Mouse (Mus musculus) midbrain, embryonic 11.5 days (tissue): ENCODE measurements around the gene Gch1. TPM values are rescaled to one million over a fixed set of nuclear protein-coding genes. Genes with fewer than 3 reads are reported as not detected.

Experiments used
- ATAC-seq: fragments of 200-750 bp; cut with Nextera tagmentation; 2 replicates; pipeline ENCODE4 v1.8.0; 2017; ENCODE audit warnings: moderate TSS enrichment, moderate library complexity; ENCODE audit not compliant: low FRiP score
- DNase-seq: peaks from one replicate; pipeline ENCODE4 v3.0.0; 2015; ENCODE audit warnings: low spot score; ENCODE audit errors: missing footprints
- H3K27ac ChIP-seq: fragments of 300-500 bp; sonication (generic); 2 replicates; pipeline ENCODE4 v1.5.1; 2014; ENCODE audit warnings: low read depth, low read length
- H3K27me3 ChIP-seq: fragments of 300-500 bp; sonication (generic); 2 replicates; pipeline ENCODE4 v1.6.1; 2014; ENCODE audit warnings: mild to moderate bottlenecking, low read length, moderate library complexity, mixed read lengths; ENCODE audit not compliant: control insufficient read depth, insufficient read depth
- H3K36me3 ChIP-seq: fragments of 300-500 bp; sonication (generic); 2 replicates; pipeline ENCODE4 v1.6.1; 2014; ENCODE audit warnings: mild to moderate bottlenecking, low read length, moderate library complexity, mixed read lengths; ENCODE audit not compliant: control insufficient read depth, insufficient read depth
- H3K4me1 ChIP-seq: fragments of 300-500 bp; sonication (generic); 2 replicates; pipeline ENCODE4 v1.6.1; 2014; ENCODE audit warnings: low read length; ENCODE audit not compliant: control insufficient read depth, insufficient read depth
- H3K4me2 ChIP-seq: fragments of 300-500 bp; sonication (generic); 2 replicates; pipeline ENCODE4 v1.6.1; 2014; ENCODE audit warnings: mild to moderate bottlenecking, moderate library complexity
- H3K4me3 ChIP-seq: fragments of 300-500 bp; sonication (generic); 2 replicates; pipeline ENCODE4 v1.5.1; 2014; ENCODE audit warnings: low read depth, low read length
- H3K9ac ChIP-seq: fragments of 300-500 bp; sonication (generic); 2 replicates; pipeline ENCODE4 v1.6.1; 2014; ENCODE audit warnings: low read length
- H3K9me3 ChIP-seq: fragments of 300-500 bp; sonication (generic); 2 replicates; pipeline ENCODE4 v1.6.1; 2016; ENCODE audit warnings: low read length; ENCODE audit not compliant: control insufficient read depth
- WGBS: fragments of 180-500 bp; shearing (Covaris S2); extraction: QIAGEN DNeasy Blood & Tissue Kit; methylation state at CpG from one replicate; pipeline ENCODE4 v1.1.7; 2014; 5-methylcytosine and 5-hydroxymethylcytosine counted together
- polyA plus RNA-seq: library from polyadenylated mRNA; unstranded; fragments of >200 nt; fragmentation: Nextera tagmentation; extraction: Ambion mirVana; gene quantifications from 2 replicates; pipeline ENCODE4 v1.2.1, GENCODE M21; 2014

Gch1 gene
- polyA plus RNA-seq, 1 experiment from 2014 or later, result 2.9 TPM

- no peak overlapping the region for H3K9ac ChIP-seq
- H3K36me3 ChIP-seq, result no peaks in the 10 kb centered on the region
- H3K27ac ChIP-seq, result no peak overlapping the region
- H3K27me3 ChIP-seq, result no peaks in the 10 kb centered on the region
- ATAC-seq, result no peak
- 91% methylated on average over 5 of the region's 5 CpGs for WGBS
- H3K4me2 ChIP-seq, result no peak overlapping the region
- no peaks in the 10 kb centered on the region for H3K9me3 ChIP-seq
- H3K4me1 ChIP-seq, result no peaks in the 10 kb centered on the region
- DNase-seq, result no peak
- no peak overlapping the region for H3K4me3 ChIP-seq
Measured at GRCm38 (mm10) chr14:47176226-47176625, 13.0 kb downstream of the Gch1 start.

GRCm38 (mm10) chr14:47175136-47175535 lies 14.1 kb downstream of the Gch1 start:
- no peaks in the 10 kb centered on the region for H3K9me3 ChIP-seq
- no peak overlapping the region for H3K9ac ChIP-seq
- no peaks in the 10 kb centered on the region for H3K27me3 ChIP-seq
- WGBS, result 83% methylated on average over 5 of the region's 5 CpGs
- ATAC-seq (no peak), DNase-seq (no peak)
- H3K27ac ChIP-seq, result no peak overlapping the region
- no peaks in the 10 kb centered on the region for H3K36me3 ChIP-seq
- no peak overlapping the region for H3K4me2 ChIP-seq
- no peaks in the 10 kb centered on the region for H3K4me1 ChIP-seq
- H3K4me3 ChIP-seq, result no peak overlapping the region

- ATAC-seq (no peak), DNase-seq (no peak)
- WGBS, result 75% methylated on average over 5 of the region's 5 CpGs
- Histone ChIP-seq H3K27ac (no peak overlapping the region), H3K27me3 (no peaks in the 10 kb centered on the region), H3K9ac (no peak overlapping the region), H3K36me3 (no peaks in the 10 kb centered on the region), H3K4me3 (no peak overlapping the region), H3K9me3 (no peaks in the 10 kb centered on the region), H3K4me2 (no peak overlapping the region), H3K4me1 (no peaks in the 10 kb centered on the region)
Measured at GRCm38 (mm10) chr14:47172073-47172472, 17.1 kb downstream of the Gch1 start.

GRCm38 (mm10) chr14:47170499-47171109 lies 18.6 kb downstream of the Gch1 start:
- no peak overlapping the region for H3K4me3 ChIP-seq
- H3K4me2 ChIP-seq, result no peak overlapping the region
- H3K36me3 ChIP-seq, result no peaks in the 10 kb centered on the region
- H3K9me3 ChIP-seq, result no peaks in the 10 kb centered on the region
- no peaks in the 10 kb centered on the region for H3K4me1 ChIP-seq
- no peak overlapping the region for H3K27ac ChIP-seq
- H3K27me3 ChIP-seq, result no peaks in the 10 kb centered on the region
- no peak overlapping the region for H3K9ac ChIP-seq
- 70% methylated on average over 3 of the region's 3 CpGs for WGBS
- ATAC-seq (no peak), DNase-seq (no peak)

DNA sequence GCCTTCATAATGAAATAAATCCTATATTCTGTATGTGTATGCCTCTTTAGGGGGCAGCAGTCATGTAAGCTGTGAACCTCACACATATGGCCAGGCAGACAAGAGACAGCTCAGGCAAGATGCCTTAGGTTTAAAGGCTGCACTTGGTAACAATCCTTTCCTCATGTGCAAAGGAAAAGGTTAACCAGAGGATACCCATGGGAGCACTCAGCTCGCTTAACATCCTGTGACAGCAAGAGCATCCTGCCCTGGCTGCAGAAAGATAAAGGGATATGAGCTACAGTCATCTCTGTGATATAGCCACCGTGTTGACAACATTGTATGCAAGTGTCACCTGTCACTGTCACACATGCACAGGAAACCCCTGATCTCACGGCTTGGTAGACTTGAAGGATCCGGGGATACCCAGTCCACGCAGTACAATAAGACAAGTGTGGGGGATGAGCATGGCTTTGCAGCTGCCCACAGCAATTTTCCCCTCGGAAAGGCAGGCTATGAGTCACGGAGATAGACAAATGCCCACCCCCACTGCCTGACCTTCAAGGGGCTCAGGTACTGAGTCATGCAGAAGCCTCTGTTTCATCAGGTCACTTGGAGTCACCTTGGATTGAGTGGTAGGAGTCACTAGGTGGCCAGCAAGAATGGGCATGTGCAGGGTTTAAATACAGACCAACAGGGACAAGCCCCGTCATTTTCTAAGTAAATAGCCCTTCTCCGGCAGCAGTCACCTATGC lies 19.4 kb downstream of the Gch1 start:
- no peaks in the 10 kb centered on the region for H3K9me3 ChIP-seq
- ATAC-seq (no peak), DNase-seq (no peak)
- H3K4me1 ChIP-seq, result no peaks in the 10 kb centered on the region
- H3K9ac ChIP-seq, result no peak overlapping the region
- WGBS, result 84% methylated on average over 9 of the region's 9 CpGs
- H3K4me2 ChIP-seq, result no peak overlapping the region
- H3K27me3 ChIP-seq, result no peaks in the 10 kb centered on the region
- H3K4me3 ChIP-seq, result no peak overlapping the region
- no peak overlapping the region for H3K27ac ChIP-seq
- no peaks in the 10 kb centered on the region for H3K36me3 ChIP-seq

DNA sequence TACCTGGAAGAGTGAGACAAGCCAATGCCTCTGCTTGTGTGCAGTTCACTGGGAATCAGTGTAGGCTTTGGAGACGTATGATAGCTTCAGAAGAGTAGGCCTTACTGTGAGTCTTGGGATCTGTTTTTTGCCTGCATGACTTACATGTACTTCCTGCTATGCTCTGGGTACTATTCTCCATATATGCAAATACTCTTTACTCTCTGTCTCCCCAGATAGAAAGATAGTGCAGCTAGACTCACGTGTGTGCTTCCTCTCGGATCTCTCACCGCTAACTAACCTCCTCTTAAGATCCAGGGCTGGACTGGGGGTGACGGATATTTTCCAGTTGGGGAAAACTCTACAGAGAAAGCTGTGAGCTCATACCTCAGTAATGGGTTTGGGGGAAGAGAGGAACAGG lies 23.5 kb downstream of the Gch1 start:
- H3K27me3 ChIP-seq, result no peaks in the 10 kb centered on the region
- no peak overlapping the region for H3K4me2 ChIP-seq
- H3K4me1 ChIP-seq, result no peaks in the 10 kb centered on the region
- H3K9me3 ChIP-seq, result no peaks in the 10 kb centered on the region
- no peaks in the 10 kb centered on the region for H3K36me3 ChIP-seq
- no peak for DNase-seq
- H3K9ac ChIP-seq, result no peak overlapping the region
- ATAC-seq, result no peak
- 90% methylated on average over 5 of the region's 5 CpGs for WGBS
- no peak overlapping the region for H3K27ac ChIP-seq
- H3K4me3 ChIP-seq, result no peak overlapping the region

DNA sequence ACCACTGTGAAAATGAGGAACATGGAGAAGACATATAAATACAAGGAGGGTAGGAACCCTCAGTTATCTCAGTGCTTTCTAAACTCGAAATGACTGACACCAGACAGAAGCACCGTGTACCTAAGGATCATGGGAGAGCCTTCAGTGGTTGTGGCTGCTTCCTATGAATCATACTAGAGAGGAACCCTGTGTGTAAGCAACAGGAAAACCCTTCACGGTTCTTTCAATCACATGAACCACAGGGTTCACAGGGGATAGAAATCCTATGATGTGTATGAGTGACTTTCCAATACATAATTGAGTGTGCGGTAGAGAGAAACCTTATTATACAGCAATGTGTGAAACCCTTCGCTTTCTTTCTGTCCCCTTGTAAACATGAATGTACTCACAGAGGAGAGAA lies 24.1 kb downstream of the Gch1 start:
- 87% methylated on average over 5 of the region's 5 CpGs for WGBS
- H3K27ac ChIP-seq, result no peak overlapping the region
- no peaks in the 10 kb centered on the region for H3K36me3 ChIP-seq
- no peak for DNase-seq
- ATAC-seq, result no peak
- no peaks in the 10 kb centered on the region for H3K9me3 ChIP-seq
- H3K4me3 ChIP-seq, result no peak overlapping the region
- H3K9ac ChIP-seq, result no peak overlapping the region
- no peak overlapping the region for H3K4me2 ChIP-seq
- H3K27me3 ChIP-seq, result no peaks in the 10 kb centered on the region
- H3K4me1 ChIP-seq, result no peaks in the 10 kb centered on the region

GRCm38 (mm10) chr14:47161921-47162427 lies 27.2 kb downstream of the Gch1 start:
- no peak overlapping the region for H3K4me3 ChIP-seq
- no peak overlapping the region for H3K4me2 ChIP-seq
- ATAC-seq, result no peak
- no peak overlapping the region for H3K27ac ChIP-seq
- no peak overlapping the region for H3K9ac ChIP-seq
- no peak for DNase-seq
- no peaks in the 10 kb centered on the region for H3K4me1 ChIP-seq
- H3K27me3 ChIP-seq, result no peaks in the 10 kb centered on the region
- H3K9me3 ChIP-seq, result no peaks in the 10 kb centered on the region
- 53% methylated on average over 5 of the region's 5 CpGs for WGBS
- H3K36me3 ChIP-seq, result no peaks in the 10 kb centered on the region

- ATAC-seq, result no peak
- Histone ChIP-seq H3K4me2 (no peak overlapping the region), H3K27me3 (no peaks in the 10 kb centered on the region), H3K9me3 (no peaks in the 10 kb centered on the region), H3K4me3 (no peak overlapping the region), H3K4me1 (no peaks in the 10 kb centered on the region), H3K36me3 (no peaks in the 10 kb centered on the region), H3K9ac (no peak overlapping the region), H3K27ac (no peak overlapping the region)
- DNase-seq, result no peak
- whole genome bisulfite sequencing, result 58% methylated on average over 2 of the region's 2 CpGs
Measured at GRCm38 (mm10) chr14:47160051-47160640, 29.1 kb downstream of the Gch1 start.
